Mouse (Mus musculus) naive thymus-derived CD4-positive, alpha-beta T cell, adult 2 months (primary cell): Measurements from ENCODE around the gene Megf8.
A peak's percentile ranks its signal among the peaks of the same experiment; 100 is the strongest.

Source experiments
- DNase-seq: peaks from one replicate; pipeline ENCODE4 v3.0.0-alpha.2; 2011; ENCODE audit warnings: low read depth

Megf8 gene

GRCm38 (mm10) chr7:25406468-25406867 lies 89.5 kb downstream of the Megf8 start:
- no peak for DNase-seq

GRCm38 (mm10) chr7:25409114-25409760 lies 92.3 kb downstream of the Megf8 start:
- peak; percentile 53 for DNase-seq

GRCm38 (mm10) chr7:25410969-25411615 lies 94.1 kb downstream of the Megf8 start:
- DNase-seq: no peak

- DNase-seq: no peak
Observed at GRCm38 (mm10) chr7:25411861-25412260, 94.9 kb downstream of the Megf8 start.

- no peak for DNase-seq
Observed at GRCm38 (mm10) chr7:25412833-25413441, 96.0 kb downstream of the Megf8 start, which contains the start of gene Cxcl17. Cxcl17 (minus strand) TSS chr7:25412886.
